Mouse (Mus musculus): ENCODE results near the gene Siae.

Siae gene

GRCm38 (mm10) chr9:37540701-37541575 is 14.6 kb upstream of the Siae start:
- no peak for DNase-seq (ENCODE audit: extremely low spot score, low read depth, low spot score)

- no peak for DNase-seq (ENCODE audit: extremely low spot score, low read depth, low spot score)
Measured at GRCm38 (mm10) chr9:37541851-37542642, 13.5 kb upstream of the Siae start.

- DNase-seq (ENCODE audit: extremely low spot score, low read depth, low spot score), result no peak
Measured at GRCm38 (mm10) chr9:37543869-37544440, 11.5 kb upstream of the Siae start.

GRCm38 (mm10) chr9:37544447-37545165 is 10.9 kb upstream of the Siae start:
- DNase-seq (ENCODE audit: extremely low spot score, low read depth, low spot score), result no peak

- DNase-seq (ENCODE audit: extremely low spot score, low read depth, low spot score), result no peak
Measured at GRCm38 (mm10) chr9:37545166-37545610, 10.3 kb upstream of the Siae start.

- DNase-seq (ENCODE audit: extremely low spot score, low read depth, low spot score), result no peak
Measured at GRCm38 (mm10) chr9:37545847-37546452, 9.5 kb upstream of the Siae start.

GRCm38 (mm10) chr9:37546889-37547288 is 8.6 kb upstream of the Siae start:
- DNase-seq (ENCODE audit: extremely low spot score, low read depth, low spot score), result no peak

- no peak for DNase-seq (ENCODE audit: extremely low spot score, low read depth, low spot score)
Measured at GRCm38 (mm10) chr9:37550435-37550834, 5.1 kb upstream of the Siae start.

GRCm38 (mm10) chr9:37551751-37552531 is 3.6 kb upstream of the Siae start:
- no peak for DNase-seq (ENCODE audit: extremely low spot score, low read depth, low spot score)

GRCm38 (mm10) chr9:37552536-37553293 is 2.8 kb upstream of the Siae start, which contains the start of gene Nrgn:
Nrgn (minus strand) TSS chr9:37552904.
- DNase-seq (ENCODE audit: extremely low spot score, low read depth, low spot score), result no peak

- no peak for DNase-seq (ENCODE audit: extremely low spot score, low read depth, low spot score)
Measured at GRCm38 (mm10) chr9:37554279-37554678, 1.2 kb upstream of the Siae start.

GRCm38 (mm10) chr9:37556366-37556765 is 868 bp downstream of the Siae start:
- no peak for DNase-seq (ENCODE audit: extremely low spot score, low read depth, low spot score)

GRCm38 (mm10) chr9:37560617-37561016 is 5.1 kb downstream of the Siae start:
- DNase-seq (ENCODE audit: extremely low spot score, low read depth, low spot score), result no peak

- no peak for DNase-seq (ENCODE audit: extremely low spot score, low read depth, low spot score)
Measured at GRCm38 (mm10) chr9:37563805-37564204, 8.3 kb downstream of the Siae start.

- DNase-seq (ENCODE audit: extremely low spot score, low read depth, low spot score), result no peak
Measured at GRCm38 (mm10) chr9:37567019-37567418, 11.5 kb downstream of the Siae start.

GRCm38 (mm10) chr9:37567454-37567853 is 12.0 kb downstream of the Siae start:
- DNase-seq (ENCODE audit: extremely low spot score, low read depth, low spot score), result no peak

- no peak for DNase-seq (ENCODE audit: extremely low spot score, low read depth, low spot score)
Measured at GRCm38 (mm10) chr9:37567892-37568604, 12.6 kb downstream of the Siae start.

- DNase-seq (ENCODE audit: extremely low spot score, low read depth, low spot score), result no peak
Measured at GRCm38 (mm10) chr9:37568605-37569214, 13.2 kb downstream of the Siae start.
